Mouse (Mus musculus) gastrocnemius, adult 8-10 months (tissue): ENCODE measurements at regions not wholly inside any gene's neighbourhood (a gene's known extent, or its start where the extent isn't known, plus 50 kb on each side); places are given as distances from the start of the nearest gene placed in this dataset.

ENCODE experiments used
- DNase-seq, 2 experiments: peaks; one replicate each; pipeline ENCODE4 v3.0.0; 2022; ENCODE audit warnings: low spot score in 2 of 2

DNA sequence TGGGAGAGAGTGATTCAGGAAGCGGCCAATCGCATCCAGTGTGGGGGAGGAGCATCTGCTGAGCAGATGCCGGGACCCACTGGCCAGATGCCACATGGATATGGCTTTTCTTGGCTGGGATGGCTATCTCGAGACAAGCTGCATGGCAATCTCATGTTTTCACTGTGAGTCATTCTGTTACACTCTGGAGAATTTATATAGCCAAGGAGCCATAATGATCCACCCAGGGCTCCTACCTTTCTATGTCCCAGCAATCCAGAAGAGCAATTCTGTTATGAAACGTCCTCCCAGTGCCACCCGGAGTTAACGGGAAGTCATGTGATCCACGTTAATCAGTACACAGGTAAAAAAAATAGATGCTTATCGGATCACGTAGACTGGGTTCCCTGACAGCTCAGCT is 175.7 kb upstream of the Klf4 start:
- no peak for DNase-seq

DNA sequence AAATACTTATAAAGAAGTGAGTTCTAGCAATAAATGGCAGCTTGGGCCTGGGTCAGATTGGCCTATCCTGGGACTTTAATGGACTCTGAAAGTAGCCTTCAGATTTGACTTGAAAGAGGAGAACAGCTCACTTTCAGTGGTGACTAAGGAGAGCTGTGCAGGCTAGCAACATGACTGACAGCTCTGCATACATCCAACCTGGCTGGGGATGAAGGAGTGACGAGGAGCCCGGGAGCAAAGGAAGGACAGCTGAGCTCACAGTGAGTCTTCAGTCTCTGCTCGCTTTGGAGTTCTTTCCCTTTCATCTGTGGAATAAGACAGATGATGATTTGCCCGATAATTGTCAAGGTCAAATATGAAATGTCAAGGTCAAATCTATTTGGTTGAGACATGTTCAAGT is 172.7 kb upstream of the Klf4 start:
- DNase-seq, result no peak

DNA sequence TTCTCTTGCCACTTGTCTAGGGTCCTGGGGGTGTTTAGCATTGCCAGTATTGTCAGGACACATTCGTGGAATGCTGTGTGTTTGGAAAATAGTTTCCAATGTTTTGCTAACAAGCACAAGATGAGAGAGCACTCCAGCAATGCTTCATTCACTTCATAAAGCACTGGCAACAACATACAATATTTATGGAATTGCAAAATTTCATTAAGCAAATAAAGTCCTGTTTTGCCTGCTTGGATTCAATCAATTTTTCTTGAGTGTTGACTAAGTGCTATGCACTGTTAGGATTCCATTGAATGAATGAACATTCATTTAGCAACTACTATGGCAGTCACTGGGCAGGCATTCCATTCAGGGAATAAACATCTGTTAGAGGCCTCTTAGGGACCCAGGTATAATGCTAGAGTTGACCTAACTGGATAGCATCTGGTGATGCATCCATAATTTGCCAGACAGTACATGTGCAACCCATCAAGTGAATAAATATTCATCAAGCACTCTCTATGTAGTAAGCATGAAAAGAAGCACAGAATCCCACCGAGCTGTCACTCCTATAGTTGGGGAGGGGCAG is 171.2 kb upstream of the Klf4 start:
- DNase-seq, result no peak

DNA sequence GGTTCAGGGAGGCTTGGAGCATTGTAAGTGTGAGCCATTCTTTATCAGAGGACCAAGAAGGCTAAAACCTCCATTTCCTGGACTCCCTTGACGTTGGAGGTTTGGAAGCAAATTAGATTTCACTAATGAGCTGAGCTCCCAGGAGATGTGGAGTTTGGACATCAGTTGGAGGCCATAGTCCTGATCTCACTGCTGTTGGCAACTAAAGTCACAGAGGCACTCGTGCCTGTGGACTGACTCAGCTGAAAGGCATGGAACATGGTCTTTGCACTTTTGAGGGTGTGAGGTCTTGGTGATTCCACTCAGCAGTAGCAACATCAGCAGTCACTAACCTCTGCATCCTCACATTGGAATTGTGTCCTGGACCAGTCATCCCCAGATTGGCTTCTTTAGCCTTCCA is 169.1 kb upstream of the Klf4 start:
- DNase-seq, result no peak

DNA sequence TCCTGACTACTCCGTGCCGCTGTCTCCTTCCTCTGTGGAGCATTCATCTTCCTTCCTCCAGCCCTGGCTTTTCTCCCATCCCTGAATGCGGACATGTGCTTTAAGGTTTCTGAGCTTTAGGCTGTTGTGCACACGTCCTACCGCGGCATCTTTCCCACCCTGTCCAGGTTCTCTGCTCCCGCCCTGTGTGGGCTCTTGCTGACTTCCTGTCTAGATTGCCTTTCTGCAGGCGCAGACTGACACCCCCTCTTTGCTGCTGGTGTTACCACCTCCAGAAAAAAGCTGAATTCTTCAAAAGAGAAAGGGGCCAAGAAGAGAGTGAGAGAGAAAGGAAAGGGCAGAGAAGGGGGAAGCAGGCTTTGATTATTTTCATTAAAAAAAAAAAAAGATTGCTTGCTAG is 167.7 kb upstream of the Klf4 start:
- no peak for DNase-seq

DNA sequence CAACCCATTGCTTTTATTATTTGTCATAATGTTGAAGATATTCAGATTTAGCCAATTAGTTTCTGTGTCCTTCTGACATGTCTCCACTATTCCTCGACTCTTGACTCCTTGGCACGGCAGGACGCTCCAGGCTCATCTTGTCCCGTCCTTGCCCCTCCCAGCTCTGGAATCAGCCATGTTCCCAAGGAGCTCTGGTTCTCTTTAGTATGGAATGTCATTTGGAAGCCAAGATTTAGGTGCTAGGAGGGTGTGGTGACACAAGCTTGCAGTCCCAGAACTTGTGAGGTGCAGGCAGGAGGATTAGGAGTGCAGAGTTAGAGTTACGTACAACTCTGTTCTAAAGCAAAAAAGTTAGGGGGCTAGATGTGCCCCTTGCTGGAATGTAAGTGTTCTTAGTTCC is 166.9 kb upstream of the Klf4 start:
- DNase-seq, result no peak

DNA sequence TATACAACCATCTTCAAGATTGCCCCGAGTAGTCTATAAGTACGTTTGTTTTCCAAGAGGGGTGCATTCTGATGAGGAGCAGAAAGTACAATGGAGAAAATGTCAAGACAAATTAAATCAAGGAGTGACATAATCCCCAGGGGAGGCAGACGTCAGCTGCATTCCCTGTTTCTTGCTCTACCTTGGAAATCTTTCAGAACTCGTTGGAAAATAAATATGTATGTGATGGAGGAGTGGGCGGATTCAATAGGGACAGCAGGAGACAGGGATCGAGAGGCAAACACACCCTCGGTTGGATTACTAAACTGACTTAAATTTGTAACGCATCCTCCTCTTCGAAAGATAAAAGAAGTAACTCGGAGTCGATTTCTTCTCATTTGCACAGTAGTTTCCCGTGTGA is 164.8 kb upstream of the Klf4 start:
- DNase-seq, result no peak

DNA sequence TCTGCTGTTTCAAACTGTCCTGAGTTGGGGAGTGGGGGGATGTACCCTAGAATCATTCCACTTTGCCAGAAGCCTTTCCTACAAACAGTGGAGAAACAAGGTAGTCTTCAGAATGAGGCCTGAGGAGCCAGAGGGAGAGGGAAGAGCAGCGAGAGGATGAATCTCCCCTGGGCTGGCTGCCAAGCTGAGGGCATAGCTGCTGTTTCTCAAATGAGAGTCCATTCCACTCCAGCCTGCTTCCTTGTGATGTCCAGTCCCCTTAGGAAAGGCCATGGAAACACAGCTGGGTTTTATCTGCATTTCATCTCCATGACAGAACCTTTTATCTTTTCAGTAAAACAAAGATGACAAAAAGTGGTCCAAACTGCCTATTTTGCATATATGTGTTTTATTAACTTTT is 164.2 kb upstream of the Klf4 start:
- no peak for DNase-seq

DNA sequence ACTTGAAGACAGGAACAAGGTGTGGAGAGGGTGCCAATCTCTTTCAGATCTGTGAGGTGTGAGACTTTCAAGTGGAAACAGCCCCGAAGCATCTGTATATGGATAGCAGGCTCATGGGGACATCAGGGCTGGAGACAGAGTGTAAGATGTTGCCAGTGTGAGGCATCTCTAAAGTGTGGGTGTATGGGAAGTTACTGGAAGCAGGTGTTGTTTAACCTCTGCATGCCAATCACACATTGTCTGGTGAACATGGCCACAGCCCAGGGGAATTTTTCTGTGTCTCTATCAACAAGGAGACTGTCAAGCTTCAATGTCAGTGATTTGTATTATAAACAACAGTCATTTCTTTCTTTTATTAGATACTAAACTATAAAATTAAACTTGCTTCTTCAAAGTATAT is 163.0 kb upstream of the Klf4 start:
- DNase-seq, result no peak

DNA sequence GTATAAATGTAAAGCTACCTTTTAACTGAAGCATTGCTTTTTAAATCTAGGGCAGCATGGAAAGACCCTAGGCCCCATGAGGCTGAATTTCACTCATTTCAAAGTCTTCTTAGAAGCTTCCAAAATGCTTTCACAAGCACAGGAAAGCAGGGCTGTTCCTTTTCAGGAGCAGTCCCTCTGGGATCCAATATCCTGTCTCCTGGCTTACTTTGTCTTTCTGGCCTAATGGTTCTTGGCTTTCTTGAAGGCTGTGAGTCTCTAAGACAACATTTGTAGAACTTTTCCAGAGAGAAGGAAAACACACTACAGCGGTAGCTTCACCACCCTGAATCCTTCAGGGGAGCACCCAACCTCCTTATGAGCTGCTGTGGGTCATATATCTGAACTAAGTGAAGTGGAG is 157.2 kb upstream of the Klf4 start:
- DNase-seq, result no peak

DNA sequence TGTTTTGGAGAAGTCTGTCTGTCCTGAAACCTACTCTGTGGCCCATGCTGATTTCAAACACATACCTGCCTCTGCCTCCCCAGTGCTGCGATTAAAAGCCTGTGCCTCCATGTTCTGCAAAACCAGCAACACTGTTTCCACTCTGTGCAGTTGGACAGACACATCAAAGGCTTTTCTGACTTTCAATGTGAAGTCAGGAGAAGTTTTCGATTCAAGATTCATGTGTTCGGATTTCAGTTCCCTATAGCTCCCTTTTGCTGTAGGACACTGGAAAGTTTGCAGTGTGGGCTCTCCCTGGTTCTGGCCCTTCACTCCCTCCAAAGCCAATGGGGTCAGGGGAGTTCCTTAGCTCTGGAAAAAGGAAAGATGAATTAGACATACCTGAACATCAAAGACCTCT is 154.5 kb upstream of the Klf4 start:
- no peak for DNase-seq

DNA sequence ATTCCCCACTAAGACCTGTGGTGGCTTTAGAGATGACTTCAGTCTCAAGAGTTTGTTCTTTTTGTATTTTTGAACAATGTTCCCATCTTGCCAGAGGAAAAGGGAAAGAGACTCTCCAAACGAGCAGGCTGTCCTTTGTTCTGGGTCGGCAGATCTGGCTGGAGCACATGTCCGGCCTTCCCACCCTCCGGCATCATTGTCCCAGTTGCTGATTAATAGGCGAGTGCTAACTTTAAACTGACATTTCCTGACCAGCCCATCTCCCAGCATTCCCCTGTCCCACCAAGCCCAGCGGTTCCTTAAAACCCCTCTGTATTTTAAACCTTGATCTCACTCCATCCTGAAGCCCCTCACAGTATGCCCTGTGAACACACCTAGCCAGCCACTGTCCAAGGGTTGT is 140.0 kb upstream of the Klf4 start:
- DNase-seq, result no peak

DNA sequence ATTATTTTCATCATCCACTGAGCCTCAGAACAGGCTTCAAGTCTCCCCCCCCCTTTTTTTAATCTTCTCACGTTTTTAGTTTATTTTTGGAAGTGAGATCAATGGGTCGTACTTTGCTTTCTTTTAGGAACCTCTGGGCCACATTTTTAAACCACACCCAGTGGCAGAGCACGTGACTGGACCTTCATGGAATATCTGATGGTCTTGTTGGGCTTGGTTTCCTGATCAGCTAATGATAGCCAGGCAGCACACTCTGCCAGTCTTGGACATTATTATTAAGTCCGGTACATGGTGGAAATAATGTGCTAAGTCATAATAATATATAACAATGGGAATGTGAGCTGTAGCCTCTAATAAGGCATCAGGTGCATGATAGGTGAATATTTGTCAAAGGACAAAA is 138.0 kb upstream of the Klf4 start:
- DNase-seq, result no peak

DNA sequence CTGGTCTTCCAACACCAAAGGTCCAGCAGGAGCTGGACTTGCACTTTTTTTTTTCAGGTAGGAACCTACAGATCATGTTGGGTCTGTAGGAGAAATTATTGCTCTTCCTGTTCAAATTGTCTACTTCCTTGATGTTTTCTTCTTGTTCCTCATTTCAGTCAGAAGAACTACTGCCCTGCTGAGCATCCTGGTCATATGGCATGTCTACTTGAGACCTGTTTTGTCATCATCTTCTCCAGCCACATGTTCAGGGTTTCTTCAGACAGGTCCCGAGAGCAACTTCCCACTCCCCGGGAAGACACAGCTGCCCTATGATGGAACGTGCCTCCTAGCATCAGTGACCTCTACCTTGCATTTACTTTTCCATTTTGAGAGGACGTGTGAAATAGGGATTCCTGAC is 132.6 kb upstream of the Klf4 start:
- DNase-seq, result no peak

DNA sequence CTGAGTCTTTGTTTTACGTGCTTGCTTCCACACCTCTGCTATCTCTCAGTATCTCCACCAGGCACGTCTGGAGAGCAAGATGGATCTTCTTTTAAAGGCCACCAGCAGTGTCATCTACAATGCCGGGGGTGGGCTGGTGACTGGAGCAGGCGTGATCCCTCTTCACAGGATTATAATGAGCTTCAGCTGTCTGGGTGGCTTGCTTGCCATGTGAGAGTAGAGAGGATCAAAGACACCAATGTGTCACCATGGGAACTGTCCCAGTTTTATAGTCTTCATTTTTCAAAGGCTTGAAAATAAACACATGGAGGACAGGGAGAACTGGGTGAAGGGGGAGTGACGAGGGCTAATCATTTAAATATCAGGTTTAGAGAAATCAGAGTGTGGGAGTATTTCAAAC is 131.6 kb upstream of the Klf4 start:
- DNase-seq, result no peak

DNA sequence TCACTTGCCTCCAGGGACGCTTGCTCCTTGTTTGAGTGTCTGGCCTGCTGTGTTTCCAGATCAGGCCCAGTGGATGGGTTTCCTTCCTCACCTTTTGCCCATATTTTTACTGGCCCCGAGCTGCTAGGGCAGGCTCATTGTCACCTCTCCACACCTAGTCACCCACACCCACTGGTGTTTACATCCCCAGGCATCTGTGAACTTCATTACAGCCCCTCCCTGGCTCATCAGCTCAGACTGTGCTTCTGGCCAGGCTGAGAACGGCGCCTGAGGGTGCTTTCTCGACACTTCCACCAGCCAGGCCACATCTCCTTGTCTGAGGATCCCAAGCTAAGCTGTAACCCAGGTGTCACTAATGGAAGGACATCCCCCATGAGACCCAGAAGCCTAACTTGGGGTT is 129.8 kb upstream of the Klf4 start:
- DNase-seq, result no peak

DNA sequence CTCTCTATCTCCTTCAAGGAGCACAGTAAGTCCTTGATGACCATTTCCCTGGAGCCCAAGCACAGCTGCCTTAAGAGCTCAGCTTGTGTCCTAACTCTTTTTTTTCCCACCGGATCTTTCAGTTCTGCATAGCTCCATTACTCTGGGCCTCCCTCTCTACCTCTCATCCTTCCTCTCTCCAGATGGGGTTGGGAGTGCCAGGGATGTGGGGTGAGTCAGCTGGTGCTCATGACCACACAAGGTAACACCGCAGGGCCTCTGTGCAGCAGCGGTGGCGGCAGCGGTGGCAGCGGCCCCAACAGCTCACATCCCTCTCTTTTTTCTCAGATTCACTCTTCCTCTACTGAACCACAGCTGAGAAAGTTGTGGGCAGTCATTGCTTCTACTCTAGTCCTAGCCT is 126.6 kb upstream of the Klf4 start:
- DNase-seq, result no peak

DNA sequence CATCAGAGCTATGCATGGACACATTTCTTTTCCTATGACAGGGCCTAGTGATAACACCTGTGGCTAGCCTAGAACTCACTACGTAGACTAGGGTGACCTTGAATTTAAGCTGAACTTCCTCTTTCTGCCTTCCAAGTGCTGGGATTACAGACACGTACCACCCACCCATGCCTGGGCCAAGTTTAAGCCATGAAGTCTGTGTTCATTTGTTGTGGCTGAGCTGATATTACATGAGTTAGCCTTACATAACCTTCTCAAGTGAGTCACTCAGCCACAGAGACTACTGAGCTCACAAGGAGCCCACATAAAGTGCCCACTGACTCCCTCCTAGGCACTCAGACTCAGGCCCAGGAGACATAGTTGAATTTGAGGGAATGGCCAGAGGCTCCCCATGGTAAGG is 123.1 kb upstream of the Klf4 start:
- DNase-seq, result no peak

DNA sequence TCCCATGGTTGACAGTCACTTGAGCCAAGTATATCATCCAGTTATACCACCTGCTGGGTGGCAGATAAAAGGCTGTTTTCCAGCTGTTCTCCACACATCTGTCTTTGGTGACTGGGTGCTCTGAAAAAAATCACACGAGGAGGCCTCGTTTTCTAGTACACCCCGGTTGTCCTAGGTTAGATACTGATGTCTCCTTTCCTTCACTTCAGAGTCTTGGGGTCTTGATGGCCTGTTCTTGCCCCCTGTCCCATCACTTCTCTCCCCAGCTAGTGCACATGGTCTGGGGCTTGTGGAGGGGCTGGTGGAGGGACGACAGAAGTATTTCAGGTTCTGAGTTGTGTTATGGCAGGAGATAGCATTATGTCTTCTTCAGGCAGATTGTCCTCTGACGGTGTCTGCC is 120.4 kb upstream of the Klf4 start:
- DNase-seq, result no peak

DNA sequence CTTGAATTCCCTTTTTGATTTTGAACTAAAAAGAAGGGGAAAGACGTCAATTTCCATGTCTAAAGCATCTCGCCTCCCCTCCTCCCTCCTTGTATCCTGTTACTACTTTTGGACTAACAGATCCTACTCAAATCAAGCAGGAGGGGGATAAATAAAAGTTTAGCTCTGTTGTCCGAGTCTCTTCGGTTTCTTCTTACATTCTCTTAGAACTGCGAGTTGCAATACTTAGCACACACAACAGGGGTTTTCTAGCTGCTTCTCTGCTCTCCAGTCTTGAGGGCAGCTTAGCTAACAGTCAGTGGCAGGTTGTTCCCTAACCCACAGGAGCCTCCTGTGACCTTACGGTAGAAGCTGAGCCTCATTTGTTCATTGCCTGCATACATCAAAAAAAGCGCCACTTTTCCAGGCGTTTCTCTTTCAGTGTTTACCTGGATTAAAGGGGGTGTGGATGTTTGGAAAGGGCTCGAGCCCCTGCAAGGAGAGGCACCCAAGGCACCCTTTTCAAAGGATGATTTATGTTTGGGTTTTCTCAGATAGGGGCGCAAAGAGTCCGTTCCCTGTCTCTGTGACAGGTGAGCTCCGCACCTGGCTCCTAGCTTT is 119.6 kb upstream of the Klf4 start:
- no peak for DNase-seq

DNA sequence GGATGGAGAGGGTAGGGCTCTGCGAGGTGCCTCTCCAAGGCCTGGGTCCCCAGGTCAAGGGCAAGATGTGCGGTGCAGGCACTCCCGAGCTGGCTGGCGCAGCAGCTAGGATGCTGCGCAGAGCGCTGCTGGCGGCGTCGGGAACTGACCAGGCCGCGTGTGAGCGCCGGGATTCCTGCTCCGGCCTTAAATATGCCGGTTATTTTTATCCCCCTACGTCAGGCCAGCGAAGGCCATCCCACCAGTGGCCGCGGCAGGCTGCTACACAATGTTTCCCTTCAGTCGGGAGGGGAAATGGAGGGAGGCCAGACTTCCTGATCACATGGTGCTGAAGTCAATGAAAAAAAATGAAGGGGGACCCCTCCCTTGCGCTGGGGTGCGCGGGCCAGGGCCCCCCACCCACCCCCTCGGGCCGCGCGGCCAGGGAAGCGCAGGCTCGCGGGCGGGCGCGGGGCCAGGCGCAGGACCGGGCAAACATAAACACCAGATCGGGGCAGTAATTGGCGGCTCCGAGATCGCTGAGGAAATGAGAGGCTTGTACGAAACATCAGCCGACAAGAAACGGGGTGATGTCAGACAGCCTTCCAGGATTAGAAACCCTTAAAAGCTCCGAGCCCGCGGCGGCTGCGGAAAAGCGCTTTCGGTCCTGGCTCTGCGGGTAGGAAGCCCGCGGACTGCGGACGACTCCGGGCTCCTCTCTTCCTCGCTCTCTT is 118.9 kb upstream of the Klf4 start:
- peak; percentile 89 to 90 for DNase-seq

DNA sequence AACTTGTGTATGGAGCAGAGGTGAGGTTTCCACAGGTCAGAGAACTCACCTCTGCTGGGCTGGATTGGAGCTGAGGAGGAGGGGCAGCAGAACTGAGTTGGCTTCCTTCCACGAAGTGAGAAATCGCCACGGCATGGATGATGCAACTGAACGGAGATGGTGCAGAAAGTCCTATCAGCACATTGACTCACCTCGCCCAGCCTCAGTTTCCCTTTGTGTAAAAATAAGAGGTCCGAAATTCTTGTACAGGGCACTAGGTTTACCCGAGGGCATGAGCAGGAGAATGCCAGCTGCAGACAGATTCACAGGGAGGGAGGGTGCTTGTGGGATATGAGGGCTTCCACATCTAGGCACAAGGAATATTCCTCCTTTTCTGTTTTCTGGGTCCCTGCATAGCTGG is 117.9 kb upstream of the Klf4 start:
- DNase-seq, result no peak

DNA sequence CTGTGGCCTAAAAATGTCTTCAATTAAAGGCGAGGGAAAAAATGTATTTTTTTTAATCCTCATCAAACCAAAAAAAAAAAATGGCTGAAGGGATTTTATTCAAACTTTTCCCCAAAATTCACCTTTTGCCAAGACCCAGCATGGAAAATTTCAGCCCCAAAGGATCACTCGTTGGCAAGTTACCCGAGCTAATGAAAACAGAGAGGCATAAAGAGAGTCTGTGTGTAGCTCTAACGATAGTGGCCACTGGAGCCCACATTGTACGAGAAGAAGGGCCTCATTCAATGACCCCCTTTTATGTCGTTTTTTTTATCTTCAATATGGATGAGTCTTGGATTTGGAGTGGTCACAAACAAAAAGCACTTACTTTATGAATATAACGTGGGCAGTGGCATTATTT is 116.1 kb upstream of the Klf4 start:
- no peak for DNase-seq

DNA sequence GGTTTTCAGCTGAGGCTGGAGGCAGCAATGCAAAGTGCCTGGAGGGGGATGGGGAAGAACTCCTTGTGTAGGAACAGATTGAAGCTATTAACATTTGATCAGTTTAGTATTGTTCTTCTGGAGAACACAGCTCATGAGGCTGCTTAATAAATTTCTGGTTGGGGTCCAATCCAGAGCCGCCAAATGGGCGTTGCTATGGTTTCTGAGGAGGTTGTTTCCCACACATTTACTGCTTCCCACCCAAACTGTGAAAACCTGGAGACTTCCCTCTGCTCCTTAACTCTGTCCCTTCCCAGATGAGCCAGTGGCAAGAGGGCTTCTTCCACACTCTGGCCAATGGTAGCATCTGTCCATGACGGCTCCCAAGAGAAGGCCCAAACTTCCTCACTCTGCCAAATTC is 113.2 kb upstream of the Klf4 start:
- DNase-seq, result no peak
